Mouse (Mus musculus) small intestine, adult 2 months (tissue): ENCODE measurements at regions not wholly inside any gene's neighbourhood (a gene's known extent, or its start where the extent isn't known, plus 50 kb on each side); places are given as distances from the start of the nearest gene placed in this dataset.
"Not testable (repeated sequence)": the region's sequence is repeated elsewhere in the genome, so short reads cannot be mapped to it uniquely, and the experiment has no call there.

Experiments
- H3K27ac ChIP-seq: fragments of 200-500 bp; 2 replicates; pipeline ENCODE4 v1.5.1; 2012; ENCODE audit warnings: low read depth, low read length, control low read depth, inconsistent platforms; ENCODE audit not compliant: insufficient read depth
- H3K27me3 ChIP-seq: fragments of 200-500 bp; 2 replicates; pipeline ENCODE4 v1.6.1; 2012; ENCODE audit warnings: mild to moderate bottlenecking, moderate library complexity, low read length, inconsistent platforms; ENCODE audit not compliant: control insufficient read depth, insufficient read depth
- H3K36me3 ChIP-seq: fragments of 200-500 bp; 2 replicates; pipeline ENCODE4 v1.6.1; 2012; ENCODE audit warnings: mild to moderate bottlenecking, low read length, control low read depth, inconsistent platforms; ENCODE audit not compliant: control insufficient read depth, insufficient read depth
- H3K4me1 ChIP-seq: fragments of 200-500 bp; 2 replicates; pipeline ENCODE4 v1.6.1; 2012; ENCODE audit warnings: low read length, inconsistent platforms, mixed read lengths; ENCODE audit not compliant: control insufficient read depth, insufficient read depth, insufficient read length
- H3K4me3 ChIP-seq: fragments of 200-500 bp; 2 replicates; pipeline ENCODE4 v1.5.1; 2012; ENCODE audit warnings: low read depth, mild to moderate bottlenecking, control low read depth, inconsistent platforms, low read length, moderate library complexity
- CTCF ChIP-seq: fragments of 200-500 bp; IDR thresholded peaks from 2 replicates; pipeline ENCODE4 v1.5.1; 2012; ENCODE audit warnings: low read depth, mild to moderate bottlenecking, control low read depth, inconsistent platforms, low read length, moderate library complexity, mixed read lengths; ENCODE audit not compliant: insufficient replicate concordance, insufficient read length; ENCODE audit errors: extremely low read depth
- POLR2A ChIP-seq: fragments of 200-500 bp; IDR thresholded peaks from 2 replicates; pipeline ENCODE4 v1.6.1; 2012; ENCODE audit warnings: low read depth, mild to moderate bottlenecking, control low read depth, inconsistent platforms, low read length, moderate library complexity
- WGBS: fragments of 180-500 bp; shearing (Covaris S2); methylation state at CpG from one replicate; pipeline ENCODE4 v1.1.7; 2018; 5-methylcytosine and 5-hydroxymethylcytosine counted together

DNA sequence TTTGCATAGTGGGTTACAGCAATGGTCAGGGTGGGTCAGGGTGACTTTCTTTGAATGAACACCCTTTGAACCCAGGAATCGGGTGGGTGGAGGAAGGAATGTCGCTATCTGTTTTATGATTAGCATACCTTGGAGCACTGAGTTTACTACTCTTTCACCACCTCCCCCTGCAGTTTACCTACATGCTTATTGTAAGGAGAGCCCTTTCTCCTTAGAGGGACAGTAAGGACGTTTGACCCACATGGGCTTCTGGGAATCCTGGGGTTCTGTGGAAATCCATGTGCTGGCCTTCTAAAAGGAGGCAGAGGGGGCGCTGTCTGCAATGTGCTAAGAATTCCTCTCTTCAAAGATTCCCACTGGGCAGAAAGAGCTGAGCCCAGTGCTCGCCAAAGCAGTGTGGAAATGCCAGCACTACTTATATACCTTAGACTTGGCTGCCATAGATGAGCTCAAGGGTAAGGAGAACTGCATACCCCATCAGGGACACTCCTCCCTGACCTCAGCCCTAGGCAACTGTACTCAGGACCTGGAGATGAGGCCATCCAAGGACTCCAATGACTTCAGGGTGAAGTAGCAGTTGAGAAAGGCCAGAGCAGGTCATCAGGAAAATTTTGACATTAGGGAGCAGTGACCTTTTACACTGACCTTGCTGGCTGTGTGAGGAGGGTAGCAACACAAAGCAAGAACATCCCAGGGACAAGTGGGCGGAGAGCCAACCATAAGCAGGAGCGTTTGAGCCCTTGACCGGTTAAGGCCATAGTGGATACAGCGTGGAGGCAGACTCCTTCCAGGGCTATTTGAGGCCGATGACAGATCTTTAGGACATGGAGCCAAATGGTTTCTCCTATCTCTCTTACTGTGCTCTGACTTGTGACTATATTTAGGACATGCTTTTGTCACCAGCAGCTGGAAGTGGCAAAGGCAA lies 133.2 kb downstream of the Tcp10c start:
- TF ChIP-seq CTCF (no peak), POLR2A (no peak)
- H3K36me3 ChIP-seq = no peaks in the 10 kb centered on the region
- peaks cover 3% of the 10 kb centered on the region; the same call in 1 of the 2 replicates for H3K4me1 ChIP-seq
- H3K27me3 ChIP-seq = no peaks in the 10 kb centered on the region
- no peak overlapping the region for H3K27ac ChIP-seq
- H3K4me3 ChIP-seq = no peak overlapping the region
- 72% methylated on average over 10 of the region's 10 CpGs for WGBS

DNA sequence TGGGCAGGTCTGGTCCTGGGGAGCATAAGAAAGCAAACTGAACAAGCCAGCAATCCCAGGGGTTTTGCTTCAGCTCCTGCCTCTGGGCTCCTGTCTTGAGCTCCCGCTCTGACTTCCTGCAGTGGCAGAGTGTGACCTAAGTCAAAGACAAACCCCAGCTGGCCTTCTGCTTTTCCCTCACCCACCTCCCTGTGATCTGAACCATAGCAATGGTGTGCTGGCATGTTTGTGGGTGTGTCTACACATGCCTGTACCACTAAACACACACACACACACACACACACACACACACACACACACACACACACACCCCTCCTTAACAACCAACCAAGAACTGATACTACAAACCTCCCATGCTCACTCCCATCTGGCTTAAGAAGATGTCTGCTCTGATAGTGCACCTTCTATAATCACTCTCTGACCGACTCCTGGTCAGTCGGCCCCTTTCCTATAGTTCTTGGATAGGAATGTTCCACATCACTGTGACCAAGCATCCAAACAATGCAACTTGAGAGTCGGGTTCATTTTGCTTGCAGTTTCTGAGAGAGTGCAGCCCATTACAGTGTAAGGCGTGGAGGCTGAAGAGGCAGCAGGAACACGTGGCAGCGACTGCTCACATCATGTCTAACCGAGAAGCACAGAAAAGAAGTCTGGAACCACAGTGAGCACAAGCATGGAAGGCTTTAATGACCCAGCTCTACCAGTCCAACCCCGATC lies 134.4 kb downstream of the Tcp10c start:
- H3K27ac ChIP-seq = no peak overlapping the region
- no peaks in the 10 kb centered on the region for H3K27me3 ChIP-seq
- TF ChIP-seq POLR2A = no peak
- no peak for TF ChIP-seq CTCF
- H3K4me1 ChIP-seq = peaks cover 6% of the 10 kb centered on the region; the same call in 1 of the 2 replicates
- no peak overlapping the region for H3K4me3 ChIP-seq
- no peaks in the 10 kb centered on the region for H3K36me3 ChIP-seq
- WGBS = 79% methylated on average over 9 of the region's 9 CpGs

DNA sequence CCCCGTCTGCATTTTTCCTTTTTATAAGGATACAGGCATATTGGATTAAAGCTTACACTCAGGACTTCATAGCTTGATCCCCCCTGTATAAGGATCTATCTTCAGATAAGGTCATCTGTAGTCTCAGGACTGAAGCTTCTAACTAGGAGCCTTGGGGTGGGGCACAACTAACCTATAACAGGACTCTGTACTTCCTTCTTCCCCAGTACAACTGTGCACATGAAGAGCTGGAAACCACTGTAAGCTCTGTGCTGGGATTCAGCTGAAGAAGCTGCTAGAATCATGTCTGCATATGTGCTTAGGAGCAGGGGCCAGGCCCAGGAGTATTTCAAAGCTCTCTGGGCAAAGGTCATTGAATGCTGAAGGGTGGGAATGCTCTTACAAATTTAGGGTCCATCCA lies 137.9 kb downstream of the Tcp10c start:
- not testable (repeated sequence) for H3K4me1 ChIP-seq, H3K36me3 ChIP-seq, H3K27me3 ChIP-seq, H3K27ac ChIP-seq, H3K4me3 ChIP-seq
- 70% methylated on average over 1 of the region's 1 CpGs for WGBS

DNA sequence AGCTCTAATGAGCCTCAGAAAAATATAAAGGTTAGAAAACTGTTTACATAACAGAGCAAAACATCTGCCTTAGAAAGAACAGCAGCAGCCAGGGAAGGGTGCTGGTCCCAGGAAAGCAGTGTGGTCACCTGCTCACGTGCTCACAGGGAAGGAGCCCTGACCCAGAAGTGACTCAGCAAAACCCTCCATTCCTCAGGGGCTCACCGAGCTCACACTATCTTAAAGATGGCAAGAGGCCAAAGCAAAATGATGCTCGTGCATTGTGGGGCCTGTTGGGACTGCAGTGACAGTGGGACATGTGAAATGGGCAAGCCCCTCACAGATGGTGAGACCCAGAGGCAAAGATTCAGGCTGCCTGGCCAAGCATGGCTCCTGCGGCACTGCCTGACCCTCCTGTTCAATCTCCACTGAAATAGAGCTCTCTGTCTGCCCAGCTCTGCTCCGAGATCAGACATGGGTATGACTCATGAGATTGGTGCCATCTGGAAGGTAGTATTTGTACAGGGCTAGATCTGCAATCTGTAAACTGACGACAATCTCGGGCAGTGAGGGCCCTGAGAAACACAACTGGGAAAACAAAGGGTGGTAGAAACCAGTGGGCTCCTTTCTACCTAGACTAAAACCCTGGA lies 138.4 kb downstream of the Tcp10c start:
- not testable (repeated sequence) for H3K27ac ChIP-seq, H3K4me3 ChIP-seq, H3K27me3 ChIP-seq, H3K4me1 ChIP-seq, H3K36me3 ChIP-seq
- 25% methylated on average over 4 of the region's 7 CpGs for whole genome bisulfite sequencing

DNA sequence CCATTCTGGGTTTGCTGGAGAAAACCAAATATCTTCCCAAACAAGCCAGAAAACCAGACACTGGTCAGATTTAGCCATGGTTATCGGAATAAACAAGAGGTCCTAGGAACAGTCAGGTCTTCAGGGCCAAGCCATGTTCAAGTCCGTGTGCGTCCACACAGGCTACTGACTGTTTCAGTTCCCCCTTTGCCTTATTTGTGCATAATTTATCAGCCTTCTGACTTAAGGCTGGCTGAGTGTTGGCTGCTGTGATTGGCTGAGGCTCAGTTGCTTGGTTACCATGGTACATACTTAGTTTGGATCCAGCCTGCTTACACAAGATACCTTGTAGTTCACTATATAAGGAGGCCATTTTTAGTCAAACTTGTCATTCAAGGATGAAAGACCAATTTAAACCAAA lies 139.5 kb downstream of the Tcp10c start:
- not testable (repeated sequence) for H3K27me3 ChIP-seq, H3K4me3 ChIP-seq, H3K4me1 ChIP-seq, H3K36me3 ChIP-seq, H3K27ac ChIP-seq
- WGBS = 88% methylated on average over 3 of the region's 3 CpGs

DNA sequence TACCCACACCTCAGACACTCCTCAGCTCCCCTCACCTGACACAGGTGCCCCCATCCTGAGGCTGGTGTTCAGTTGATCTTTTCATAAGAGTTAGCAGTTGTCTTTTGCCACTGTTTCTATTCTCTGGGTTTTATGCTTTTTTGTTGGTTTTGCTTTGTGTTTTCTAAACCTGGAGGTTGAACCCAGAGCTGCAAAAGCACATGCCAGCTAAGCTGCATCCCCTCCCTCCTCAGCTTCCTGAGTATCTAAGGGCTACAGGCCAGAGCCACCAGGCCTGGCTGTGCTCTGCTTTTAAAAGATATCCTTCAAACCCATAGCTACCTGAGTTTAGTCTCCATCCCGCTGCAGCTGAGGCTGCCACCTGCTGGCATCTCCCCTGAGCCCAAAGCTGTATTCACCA lies 140.1 kb downstream of the Tcp10c start:
- not testable (repeated sequence) for H3K4me1 ChIP-seq, H3K27ac ChIP-seq, H3K4me3 ChIP-seq, H3K36me3 ChIP-seq, H3K27me3 ChIP-seq
- WGBS = 100% methylated on average over 1 of the region's 1 CpGs

DNA sequence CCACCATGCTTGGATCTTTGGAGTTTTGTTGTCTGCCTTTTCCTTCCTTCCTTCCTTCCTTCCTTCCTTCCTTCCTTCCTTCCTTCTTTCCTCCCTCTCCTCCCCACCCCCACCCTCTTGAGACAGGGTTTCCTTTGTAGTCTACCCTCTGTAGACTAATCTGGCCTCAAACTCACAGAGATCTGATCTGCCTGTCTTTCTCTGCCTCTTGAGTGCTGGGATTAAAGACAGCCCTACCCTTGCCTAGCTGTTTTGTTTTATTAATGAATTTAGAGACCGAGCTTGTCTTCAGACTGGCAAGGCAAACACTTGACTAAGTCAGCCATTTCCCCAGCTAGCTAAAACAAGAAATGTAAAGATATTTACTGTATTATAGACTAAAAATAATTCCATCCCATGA lies 150.0 kb downstream of the Tcp10c start:
- not testable (repeated sequence) for H3K27ac ChIP-seq, H3K4me3 ChIP-seq, H3K27me3 ChIP-seq, H3K36me3 ChIP-seq, H3K4me1 ChIP-seq
- 92% methylated on average over 1 of the region's 1 CpGs for WGBS

DNA sequence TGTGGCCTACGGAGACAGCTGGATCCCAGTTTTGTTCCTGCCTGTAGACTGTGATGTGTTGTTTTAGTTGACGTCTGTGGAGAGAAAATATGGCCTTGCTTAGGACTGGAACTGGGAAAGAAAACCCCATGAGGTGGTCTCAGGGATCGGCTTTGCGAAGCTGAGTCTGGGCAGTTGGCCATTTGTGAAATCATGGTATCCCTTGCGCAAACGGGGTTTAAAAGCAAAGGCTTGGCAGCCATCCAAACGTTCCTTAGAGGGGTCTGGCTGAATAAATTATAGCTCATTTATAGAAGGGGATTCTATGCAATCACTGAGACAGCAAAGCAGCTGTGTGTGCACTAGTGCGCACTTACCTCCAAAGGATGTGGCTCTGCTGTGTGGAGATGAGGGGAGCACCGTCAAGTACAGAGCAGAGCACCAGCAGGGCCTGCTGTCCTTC lies 150.5 kb downstream of the Tcp10c start:
- WGBS = 77% methylated on average over 8 of the region's 9 CpGs
- H3K4me1 ChIP-seq, H3K4me3 ChIP-seq, H3K36me3 ChIP-seq, H3K27me3 ChIP-seq, H3K27ac ChIP-seq: not testable (repeated sequence)

DNA sequence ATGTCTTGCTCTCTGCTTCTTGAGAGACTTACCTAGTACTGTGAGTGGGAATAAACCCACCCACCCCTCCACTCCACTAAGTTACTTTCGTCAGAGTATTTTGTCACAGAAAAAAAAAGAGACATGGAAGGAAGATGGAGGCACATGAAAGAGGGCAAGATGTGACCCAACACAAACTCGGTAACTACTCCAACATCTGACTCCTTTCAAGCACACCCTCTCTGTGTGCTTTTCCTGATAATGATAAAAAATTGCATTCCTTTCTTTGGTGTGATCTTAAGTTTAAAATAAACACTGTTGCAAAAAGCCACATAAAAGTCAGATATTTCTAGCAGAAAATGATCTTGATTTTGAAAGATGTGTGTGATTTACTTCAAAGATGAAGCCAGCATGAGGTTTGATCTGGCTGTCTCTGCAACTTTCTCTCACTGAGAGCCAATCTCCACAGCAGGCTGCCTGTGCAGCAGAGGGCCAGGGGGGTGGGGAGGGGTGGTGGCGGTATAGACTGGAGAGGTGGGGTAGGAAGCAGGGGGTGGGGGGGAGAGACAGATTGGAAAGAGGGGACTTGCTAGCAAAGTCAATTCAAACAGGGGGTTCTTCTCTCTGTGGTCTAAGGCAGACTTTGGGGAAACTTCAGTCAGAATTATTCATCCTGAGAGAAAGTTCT lies 153.2 kb downstream of the Tcp10c start:
- not testable (repeated sequence) for H3K4me3 ChIP-seq, H3K27me3 ChIP-seq, H3K36me3 ChIP-seq, H3K27ac ChIP-seq, H3K4me1 ChIP-seq
- WGBS = 66% methylated on average over 2 of the region's 3 CpGs

DNA sequence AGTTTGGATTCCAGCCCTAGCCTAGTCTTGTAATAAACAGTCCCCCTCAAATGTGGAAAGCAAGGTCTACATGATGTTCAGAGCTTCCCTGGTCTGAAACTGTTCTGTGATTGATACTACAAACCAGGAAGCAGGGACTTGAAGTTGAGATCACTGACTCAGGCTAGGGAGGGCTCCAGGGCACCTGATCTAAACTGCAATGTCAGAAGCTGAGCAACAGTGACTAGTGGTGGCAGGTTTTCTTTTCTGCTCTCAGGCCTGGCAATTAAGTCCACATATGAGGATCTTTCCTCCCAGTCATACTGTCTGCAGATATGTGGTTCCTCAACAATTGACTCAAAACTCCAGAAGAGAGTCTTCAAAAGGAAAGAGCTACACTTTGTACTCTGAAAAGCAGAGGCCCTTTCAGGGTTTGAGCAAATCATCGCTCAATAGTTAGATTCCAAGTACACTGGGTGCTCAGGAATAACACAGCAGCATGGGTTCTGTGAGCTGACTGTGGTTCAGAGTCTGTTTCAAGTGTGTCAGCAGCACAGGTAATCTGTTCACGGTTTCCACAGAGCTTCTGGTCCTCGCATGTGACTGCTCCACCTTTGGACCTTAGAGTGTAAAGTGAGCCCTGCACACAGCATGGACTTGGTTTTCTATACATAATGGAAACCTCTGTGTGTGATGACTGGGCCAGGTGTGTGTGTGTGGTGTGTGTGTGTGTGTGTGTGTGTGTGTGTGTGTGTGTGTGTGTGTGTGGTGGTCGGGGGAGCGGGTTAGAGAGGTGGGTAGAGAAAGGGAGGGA lies 165.2 kb downstream of the Tcp10c start:
- H3K27me3 ChIP-seq, H3K4me1 ChIP-seq, H3K36me3 ChIP-seq, H3K4me3 ChIP-seq: not testable (repeated sequence)
- H3K27ac ChIP-seq = peak overlapping the region; percentile 47
- 58% methylated on average over 4 of the region's 5 CpGs for WGBS
